Mouse (Mus musculus) right cerebral cortex, adult 18-20 months (tissue): ENCODE measurements around the gene Xpot.

Experiments used
- DNase-seq: peaks from one replicate; pipeline ENCODE4 v3.0.0; 2022; ENCODE audit warnings: mixed read lengths

The Xpot gene

DNA sequence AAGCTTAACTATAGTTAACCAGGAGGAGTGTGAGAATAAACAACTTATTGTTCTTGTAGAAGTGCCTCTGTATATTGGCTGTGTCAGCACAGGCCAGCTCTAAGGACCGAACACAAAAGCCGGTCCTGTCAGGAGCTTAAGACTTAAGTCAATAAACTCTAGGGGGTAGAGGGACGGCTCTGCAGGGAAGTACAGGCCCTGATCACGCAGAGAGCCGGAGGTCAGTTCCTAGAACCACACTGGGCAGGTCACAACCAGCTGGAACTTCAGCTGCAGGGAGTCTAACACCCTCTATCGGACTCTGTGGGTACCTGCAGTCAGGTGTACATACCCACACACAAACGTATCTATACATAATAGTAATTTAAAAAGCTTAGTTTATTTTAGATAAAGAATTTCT, 10.2 kb downstream of the Xpot start:
- no peak for DNase-seq

DNA sequence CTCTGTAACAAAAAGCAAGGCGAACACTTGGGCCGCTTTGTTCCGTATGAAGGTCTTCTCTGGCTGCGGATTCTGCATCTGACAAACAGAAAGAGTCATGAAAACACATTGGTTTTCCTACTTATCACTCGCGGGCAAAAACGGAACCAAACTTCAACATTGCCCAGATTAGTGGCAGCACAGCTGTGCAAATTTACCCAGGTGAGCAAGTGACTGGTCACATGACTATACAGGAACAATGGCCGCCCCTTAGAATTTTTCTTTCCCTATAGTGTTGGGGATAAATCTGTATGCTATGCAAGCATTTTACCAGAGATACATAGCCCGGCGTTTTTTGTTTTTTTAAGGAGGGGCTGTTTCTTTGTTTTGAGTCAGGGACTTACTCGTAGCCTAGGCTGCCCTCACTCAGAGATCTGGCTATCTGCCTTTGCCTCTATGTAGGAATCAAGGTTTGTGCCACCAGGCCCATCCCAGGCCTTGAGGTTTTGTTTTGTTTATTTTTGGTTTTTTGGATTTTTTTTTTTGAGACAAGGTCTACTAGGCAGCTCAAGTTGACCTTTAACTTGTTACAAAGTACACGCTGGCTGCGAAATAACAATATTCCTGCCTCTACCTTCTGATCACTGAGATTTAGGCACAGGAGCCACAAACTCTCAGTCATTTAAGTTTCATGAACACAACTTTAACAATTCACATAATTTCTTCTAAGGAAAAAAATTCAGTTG, 10.8 kb downstream of the Xpot start:
- no peak for DNase-seq

DNA sequence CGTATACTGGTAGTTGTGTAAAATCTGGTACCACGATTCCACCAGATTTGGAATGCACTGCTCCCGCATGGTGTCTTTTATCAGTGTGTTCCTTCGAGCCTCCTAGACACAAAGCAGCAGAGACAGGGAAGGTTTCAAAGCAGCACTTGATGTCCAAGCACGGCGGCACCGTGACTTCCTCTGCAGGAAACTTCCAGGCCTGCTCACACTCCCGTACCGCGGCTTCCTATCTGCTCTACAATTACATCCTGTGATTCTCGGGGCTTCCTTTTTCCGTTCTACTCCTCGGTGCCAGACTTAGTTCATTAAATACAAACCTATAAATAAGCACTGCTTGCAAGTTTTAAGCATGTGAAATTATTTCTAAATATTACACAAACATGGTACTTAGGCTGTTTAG, 12.6 kb downstream of the Xpot start:
- no peak for DNase-seq

DNA sequence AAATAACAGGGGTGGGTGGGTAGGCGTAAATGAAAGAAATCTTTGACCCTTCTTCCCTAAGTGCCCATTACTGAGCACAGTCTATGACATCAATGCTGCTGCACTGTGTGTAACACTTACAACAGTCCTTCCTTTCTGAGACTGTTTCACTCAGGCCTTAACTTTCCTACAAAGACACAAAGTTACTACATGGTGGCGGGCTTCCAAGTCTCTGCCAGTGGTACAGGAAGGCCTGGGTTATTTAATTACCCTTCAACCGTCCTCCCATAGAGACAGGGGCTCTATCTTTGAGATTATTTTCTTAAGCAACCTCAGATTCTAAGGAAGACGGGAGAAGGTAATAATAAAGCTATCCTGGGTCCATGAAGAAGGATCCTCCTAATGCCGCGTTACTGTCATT, 13.7 kb downstream of the Xpot start:
- DNase-seq: no peak

DNA sequence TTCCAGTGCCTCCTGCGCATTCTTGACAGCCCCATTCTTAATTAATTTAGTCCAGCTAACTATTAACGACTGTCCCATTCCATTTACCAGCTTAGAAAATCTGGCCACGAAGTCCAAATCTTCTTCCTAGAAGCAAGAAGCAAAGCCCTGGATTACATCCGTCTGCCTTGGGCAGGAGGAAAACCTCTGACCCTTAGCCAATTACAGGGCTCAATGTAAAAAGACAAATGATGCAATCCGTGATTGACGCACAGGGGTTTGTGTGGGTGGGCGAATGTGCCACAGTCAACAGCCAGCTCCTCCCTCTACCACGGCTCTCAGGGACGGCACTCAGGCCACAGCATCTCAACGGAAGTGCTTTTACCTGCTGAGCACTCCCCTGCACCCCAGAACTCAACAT, 14.5 kb downstream of the Xpot start:
- DNase-seq: no peak

DNA sequence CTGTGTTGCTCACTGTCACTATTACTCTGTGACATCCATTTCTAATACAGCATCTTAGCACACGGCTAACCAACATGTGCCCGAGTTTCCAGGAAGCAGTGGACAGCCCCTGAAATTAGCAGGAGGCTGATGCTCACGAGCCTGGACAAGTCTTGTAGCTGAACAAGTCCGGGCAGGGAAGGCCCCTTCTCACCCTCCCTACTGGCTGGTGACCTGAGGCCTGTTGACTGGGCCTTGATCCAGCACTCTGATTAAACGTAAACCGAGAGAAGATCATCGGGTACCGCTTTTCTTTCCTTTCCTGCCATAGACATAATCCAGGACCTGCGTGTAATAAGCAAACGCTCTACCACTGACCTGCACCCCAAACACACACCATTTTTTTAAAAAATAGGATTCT, 18.0 kb downstream of the Xpot start:
- DNase-seq: no peak

DNA sequence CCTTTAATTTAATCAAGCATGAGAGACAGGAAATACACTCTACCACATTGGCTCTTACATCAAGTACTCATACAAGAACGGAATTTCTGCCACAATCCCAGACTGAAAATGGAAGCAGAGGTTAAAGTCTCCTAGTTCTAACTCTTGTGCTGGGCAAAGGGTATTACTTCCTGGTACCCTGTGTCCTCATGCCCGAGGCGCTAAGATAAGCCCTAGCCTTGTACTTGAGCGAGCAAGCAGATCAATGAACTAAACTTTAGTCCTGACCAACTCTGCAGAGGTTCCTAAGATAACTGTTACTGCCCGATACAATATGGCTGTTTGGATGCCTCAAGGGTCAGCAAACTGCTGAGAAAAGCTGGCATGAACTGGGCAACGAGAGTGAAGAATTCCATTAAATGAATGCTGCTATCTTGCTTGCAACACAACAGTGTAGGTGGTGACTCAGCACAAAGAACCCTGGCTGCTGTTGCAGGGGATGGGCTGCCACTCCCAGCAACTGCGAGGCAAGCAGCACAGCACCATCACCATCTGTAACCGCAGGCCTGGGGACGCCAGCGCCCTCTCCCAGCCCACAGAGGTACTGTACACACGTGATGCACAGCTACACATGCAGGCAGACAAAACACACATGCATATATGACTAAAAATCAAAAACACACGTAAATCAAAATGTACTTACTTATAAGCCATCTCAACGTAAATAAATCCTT, 21.3 kb downstream of the Xpot start:
- no peak for DNase-seq

DNA sequence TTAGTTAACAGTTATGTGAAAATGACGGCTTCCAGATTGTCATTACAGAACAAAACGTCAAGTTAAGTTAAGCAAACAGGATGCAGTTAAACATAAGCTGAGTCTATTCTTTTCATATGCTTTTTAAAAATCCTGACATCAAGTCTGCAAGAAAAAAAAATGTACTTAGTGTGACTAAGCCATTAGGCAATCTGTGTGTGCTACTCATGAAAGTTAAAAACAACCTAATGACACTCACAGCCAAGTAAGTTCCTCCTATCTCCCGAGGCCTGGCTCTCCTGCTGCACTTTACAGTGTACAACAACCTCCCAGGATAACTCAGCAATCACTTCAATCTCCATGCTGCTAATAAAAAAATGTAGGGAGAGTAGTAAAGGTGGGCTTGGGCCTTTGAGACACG, 22.6 kb downstream of the Xpot start:
- DNase-seq: no peak

DNA sequence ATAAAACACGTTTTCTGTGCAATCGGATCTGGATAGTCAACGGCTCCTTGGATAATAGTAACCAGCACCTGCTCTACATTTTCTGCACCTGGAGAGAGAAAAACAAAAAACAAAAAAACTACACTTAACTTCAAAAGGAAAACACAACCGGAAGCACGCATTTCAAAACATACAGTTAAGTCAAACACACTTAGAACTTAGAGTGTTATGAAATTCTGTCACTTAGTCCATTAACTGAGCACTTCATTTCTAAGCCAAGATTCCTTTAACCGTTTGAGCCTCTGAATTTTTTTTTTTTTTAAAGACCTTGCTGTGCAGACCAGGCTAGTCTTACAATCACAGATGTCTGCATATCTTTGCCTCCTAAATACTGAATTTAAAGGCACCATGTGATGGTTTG, 24.9 kb downstream of the Xpot start:
- no peak for DNase-seq

DNA sequence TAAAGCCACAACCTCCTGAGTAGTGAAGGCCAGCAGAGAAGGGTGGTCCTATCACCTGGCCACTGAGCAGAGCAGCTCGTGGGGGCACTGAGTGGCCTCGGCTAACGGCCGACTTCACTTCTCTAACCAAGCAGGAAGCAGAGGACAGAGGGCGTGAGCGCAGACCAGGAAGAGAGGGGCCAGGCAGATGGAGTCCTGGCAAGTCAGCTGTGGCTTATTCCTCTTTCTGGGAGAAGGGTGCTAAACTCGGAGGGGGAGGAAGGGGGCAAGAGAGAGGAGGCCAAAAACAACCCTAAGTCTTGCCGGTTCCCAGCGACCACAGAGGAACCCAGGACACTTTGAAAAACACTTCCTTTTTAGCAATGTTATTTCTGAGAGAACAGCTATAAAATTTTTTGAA, 29.6 kb downstream of the Xpot start:
- DNase-seq: no peak

DNA sequence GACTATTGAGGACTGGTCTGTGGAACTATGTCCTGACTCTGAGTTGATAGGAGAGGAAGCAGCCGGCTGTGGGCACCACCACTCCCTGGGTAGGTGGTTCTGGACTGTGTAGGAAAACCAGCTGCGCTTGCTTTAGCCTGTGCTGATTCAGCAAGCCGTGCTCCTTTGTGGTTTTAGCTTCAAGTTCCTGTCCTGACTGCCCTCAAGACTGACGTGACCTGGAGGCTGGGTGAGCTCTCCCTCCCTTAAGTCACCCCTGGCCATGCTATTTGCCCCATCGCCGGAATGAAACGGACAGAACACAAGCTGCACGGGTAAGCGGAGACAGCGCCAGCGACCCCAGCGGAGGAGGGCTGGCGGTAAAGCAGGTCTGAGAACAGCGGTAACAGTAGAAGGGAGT, 35.0 kb downstream of the Xpot start:
- DNase-seq: no peak

DNA sequence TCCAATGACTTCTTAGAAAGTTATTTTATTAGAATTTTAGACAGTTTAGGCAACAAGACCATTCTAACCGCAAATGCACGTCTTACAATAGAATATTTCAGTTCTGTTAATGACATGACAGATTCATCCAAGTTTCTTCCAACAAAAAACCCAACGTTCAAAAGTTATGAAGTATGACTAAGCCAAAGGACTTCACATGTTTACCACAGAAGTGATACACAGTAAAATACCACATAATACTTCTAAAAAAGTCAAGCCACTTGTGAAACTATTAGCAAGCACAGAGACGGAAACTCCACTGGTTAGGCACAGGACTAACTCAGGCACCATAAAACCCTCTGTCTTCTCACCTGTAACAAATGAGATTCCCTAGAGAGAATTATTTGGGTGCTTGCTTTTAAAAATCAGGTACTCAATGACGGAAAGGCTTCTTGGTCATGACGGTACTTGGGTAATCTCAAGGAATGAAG, 38.7 kb downstream of the Xpot start:
- no peak for DNase-seq

DNA sequence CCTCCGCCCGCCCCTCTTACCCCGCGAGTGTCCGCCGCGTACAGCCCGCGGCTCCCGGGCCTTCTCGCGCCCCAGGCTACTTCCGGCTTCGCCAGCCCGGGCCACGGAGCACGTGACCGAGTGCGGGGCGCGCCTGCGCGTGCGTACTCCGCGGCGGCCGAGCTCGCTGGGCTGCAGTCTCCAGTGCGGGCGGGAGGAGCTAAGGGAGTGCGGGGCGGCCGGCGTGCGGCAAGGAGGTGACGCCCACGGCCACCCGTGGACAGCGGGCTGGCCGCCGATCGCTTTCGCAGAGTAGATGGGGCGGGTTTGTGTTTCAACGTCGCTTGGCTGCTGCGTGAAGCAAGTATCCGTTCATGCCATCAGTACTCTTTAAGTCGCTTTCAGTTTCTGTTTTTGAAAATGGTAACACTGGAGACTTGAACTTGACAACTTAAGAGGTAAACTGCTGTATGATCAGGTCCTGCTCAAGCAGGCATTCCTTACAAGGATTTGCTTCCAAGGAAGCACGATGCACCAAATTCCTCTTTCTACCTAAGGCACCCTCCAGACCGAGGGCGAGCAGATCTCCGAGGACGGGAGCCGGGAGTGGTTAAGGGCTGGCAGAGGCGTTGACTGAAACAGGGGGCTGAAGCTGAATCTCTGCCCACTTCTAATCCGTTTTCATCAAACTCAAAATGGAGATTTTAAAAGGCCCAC, 39.3 kb downstream of the Xpot start, which contains the start of gene Tbk1:
Gene Tbk1 (minus strand): TSS at position 113 of the 696 bp plus-strand sequence.
- peak; percentile 95 for DNase-seq

DNA sequence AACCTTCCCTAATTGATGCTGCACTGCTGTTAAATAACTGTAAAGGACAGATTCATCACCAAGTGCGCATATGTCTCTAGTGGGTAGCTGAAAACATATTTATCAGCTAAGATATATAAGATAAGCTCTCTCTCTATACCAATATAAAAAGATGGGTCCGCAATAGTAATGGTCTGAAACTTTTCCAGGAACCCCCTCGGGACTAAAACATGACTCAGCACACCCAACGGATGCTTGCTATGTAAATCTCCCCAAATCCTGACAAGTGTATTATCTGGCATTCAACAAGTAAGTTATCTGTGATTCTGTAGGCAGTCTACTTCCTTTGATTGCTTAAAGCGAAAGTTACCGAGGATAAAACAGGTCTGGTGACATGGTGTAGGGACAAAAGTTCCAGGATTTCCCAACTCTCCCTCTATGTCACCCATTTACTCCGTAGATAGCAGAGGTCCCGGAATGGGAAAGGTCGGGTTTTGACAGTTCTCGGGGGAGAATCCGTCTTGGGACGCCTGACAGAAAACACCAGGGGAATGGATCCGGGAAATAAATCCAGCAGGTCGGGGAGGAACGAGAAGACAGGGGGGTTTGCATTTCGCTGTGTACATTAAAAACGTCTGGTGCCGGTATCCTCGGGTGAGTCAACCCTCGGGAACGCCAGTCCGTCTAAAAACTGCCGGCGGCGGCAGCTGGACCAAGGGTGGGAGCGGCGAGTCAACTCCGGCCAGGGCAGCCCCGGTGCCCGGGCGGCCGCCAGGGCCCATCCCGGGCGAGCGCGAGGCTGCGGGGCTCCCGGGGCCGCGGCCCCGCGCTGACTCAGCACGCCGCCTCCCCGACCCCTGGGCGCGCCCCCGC, 40.1 kb downstream of the Xpot start:
- DNase-seq: no peak

DNA sequence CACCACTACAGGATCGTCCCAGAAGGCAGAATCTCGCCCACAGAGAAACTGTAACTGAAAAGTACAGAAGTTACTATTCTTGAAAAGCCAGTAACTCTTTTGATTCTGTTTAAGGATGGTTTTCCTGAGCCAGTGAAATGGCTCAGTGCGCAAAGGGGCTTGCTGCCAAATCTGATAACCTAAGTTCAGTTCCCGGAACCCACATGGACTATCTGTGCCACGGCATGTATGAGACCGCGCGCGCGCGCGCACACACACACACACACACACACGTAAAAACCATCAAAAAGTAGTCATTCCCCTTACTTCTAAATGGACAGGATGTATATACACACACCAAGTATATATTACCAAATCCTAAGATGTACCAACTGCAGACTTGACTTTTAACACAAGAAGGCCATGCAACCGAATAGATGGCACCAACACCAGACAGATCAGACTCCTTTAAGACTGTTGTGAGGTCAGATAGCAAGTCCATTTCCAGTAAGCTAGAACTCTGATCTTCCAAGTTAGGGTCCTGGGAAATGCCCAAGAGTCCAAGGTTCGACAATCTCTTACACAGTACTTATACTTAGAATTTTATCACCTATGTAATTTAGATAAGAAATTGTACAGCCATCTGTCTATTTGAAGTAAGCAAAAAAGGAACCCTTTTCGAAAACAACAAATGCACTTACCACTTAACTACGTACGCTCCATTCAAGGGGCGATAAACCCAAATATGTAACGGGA, 40.9 kb downstream of the Xpot start:
- no peak for DNase-seq

DNA sequence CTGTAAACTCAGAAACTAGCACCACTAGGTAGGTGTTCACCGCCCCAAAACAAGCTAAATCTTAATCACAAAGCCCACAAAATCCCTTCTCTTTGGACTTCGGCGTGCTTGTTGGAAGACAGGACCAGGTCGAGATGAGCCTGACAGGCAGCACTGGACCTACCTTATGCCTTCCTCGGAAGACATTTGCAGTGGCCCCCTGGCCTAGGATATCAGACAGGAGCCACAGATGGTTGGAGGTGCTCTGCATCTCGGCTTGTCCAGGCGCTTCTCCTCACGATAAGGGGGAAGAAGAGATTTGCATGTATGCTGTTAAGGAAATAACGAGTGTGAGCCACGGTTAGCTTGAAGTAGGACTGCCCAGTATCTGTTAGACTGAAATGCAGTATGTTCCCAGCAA, 42.1 kb downstream of the Xpot start:
- no peak for DNase-seq

DNA sequence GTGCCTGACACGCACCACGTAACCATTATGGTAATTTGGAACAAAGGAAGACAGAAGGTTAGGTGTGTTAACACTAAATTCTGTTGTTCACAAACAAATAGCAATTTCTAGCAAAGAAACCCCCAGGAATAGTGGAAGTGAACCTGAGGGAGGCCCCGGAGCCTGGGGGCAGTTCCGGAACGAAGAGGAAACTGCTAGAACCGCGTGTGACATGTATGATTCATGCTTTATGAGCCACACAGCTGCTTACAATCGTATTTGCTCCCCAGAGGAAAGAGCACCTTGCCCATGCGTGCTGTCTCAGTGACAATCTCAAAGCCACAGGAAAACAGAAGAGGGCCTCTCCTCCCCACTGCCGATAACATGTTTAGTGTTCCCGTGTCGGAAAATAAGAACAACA, 43.1 kb downstream of the Xpot start:
- no peak for DNase-seq

DNA sequence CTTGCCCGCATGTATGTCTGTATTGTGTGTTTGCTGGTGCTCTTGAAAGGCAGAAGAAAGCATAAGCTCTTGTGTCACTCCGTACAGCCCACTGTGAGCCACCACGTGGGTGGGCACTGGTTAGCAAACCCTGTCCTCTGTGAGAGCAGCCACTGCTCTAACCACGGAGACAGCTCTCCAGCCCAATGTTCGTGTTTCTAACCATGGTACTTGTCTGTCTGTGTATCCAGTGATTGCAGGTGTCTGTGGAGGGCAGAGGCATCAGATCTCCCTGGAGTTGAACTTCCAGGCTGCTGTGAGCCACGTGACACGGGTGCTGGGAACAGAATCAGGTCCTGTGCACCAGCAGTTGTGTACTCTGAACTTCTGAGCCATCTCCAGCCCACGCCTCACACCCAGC, 43.8 kb downstream of the Xpot start:
- no peak for DNase-seq

DNA sequence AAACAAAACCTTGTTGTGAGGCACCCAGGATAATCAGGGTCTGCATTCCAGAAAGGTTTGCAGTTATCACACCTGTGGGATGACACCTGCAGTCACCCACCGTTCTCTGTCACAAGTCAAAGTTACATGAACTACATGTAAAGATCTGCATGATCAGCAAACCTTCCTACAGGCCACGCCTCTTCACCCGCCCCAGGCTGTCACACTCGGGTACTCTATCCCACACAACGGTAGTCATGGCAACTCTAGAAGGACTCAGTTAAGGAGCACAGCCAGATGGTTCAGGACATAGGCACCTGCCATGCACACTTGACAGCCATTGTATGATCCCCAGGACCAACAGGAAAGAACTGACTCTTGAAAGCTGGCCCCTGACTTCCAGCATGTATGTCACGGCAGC, 44.7 kb downstream of the Xpot start:
- no peak for DNase-seq

DNA sequence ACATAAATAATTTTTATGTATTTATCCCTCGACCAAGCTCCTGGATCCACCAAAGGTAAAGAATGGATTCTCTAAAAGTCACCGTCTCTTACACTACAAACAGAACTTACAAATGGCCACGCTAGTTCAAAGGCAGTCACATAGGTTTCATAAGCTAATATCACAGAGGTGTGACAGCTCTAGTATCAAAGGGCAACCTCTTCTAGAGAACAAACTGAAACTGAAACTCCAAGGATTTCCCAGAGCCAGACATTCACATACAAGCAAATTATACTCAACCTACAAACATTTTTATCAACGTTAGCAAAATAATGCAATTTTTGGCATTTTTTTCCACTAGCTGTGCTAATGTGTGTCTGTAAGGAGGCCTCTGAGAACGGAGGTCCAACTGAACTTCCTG, 45.8 kb downstream of the Xpot start:
- DNase-seq: no peak

DNA sequence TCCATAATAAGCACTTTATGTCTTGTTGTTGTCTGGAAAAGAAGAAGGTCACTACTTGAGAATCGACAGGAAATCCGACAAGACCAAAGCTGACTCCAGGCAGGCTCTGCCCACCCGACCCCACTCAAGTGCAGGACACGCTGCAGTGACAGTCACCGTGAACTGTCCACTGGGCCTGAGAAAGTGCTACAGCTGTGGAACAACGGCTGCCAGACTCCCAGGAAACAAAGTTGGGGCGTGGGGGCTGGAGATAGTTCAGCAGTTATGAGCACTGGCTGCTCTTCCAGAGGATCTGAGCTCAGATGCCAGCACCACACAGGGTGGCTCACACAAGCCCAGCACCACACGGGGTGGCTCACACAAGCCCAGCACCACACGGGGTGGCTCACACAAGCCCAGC, 49.8 kb downstream of the Xpot start:
- DNase-seq: no peak

DNA sequence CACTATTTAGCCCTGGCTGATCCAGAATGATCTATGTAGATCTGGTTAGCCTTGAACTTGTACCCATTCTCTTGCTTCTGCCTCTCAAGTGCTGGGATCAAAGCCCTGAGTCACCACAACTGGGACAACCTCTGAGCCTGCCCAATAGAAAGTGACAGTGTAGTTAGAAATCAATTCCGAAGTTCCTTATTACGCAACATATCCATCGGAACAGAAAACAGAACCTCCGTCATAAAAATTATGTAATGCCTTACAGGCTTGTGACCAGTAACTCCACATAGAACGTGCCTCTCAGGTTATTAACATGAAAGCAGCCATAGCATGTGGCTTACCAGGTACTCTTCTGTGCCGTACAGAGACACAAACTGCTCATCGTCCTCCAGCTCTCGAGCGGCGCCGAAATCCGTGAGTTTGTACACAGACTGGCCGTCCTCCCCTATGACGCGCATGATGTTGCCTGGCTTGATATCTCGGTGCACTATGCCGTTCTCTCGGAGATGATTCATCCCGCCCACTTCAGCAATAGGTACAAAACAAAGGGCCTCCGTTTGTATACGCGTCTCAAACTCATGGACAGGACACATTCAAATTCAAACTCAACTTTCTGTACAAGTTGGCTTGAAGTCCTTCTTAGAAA, 54.5 kb downstream of the Xpot start:
- no peak for DNase-seq
